Mouse (Mus musculus): ENCODE results near the gene Mlst8.

DNA sequence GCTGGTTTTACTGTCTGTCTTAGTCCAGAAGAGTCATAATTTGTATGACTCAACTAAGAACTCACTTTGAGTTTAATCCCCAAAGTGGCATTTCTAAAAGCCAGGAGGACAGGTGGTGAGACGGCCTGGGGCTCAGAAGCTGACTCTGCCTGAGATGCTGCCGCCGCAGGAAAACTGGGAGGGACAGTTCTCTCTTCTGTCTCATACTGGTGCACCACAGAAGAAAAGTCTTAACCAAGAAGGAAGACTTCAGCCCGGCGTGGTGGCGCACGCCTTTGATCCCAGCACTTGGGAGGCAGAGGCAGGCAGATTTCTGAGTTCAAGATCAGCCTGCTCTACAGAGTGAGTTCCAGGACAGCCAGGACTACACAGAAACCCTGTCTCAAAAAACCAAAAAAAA is 53.0 kb downstream of the Mlst8 start:
- TF ChIP-seq CTCF (IDR thresholded peaks at IDR 0.05; ENCODE audit: borderline replicate concordance, extremely low read depth, insufficient read depth, insufficient read length) (no peak), POLR2A (IDR thresholded peaks at IDR 0.05; ENCODE audit: borderline replicate concordance, extremely low read depth, insufficient read depth, insufficient read length, poor library complexity, severe bottlenecking) (no peak)

All from brain, embryonic 14.5 days (tissue).